Mouse (Mus musculus) CH12.LX (cell line): ENCODE data around the gene Myo1g. TPM values are rescaled to one million over a fixed set of nuclear protein-coding genes. Genes with fewer than 3 reads are reported as not detected.

ENCODE experiments used
- DNase-seq: peaks from one replicate; pipeline ENCODE4 v3.0.0-alpha.2; 2013; ENCODE audit errors: extremely low read depth
- H3K27ac ChIP-seq: 2 replicates; pipeline ENCODE4 v1.5.1; 2012; ENCODE audit warnings: low read depth, mild to moderate bottlenecking, control low read depth, moderate library complexity; ENCODE audit not compliant: insufficient read depth
- H3K27me3 ChIP-seq: replicated peaks from 2 replicates; pipeline ENCODE3; 2012; ENCODE audit warnings: inconsistent platforms
- H3K36me3 ChIP-seq, 2 experiments: replicated peaks in 1 of 2; 2 replicates each; pipeline versions ENCODE3 to v1.6.1; 2012; ENCODE audit warnings: inconsistent platforms in 1 of 2, low read length in 1 of 2, mild to moderate bottlenecking in 1 of 2, mixed read lengths in 1 of 2, moderate library complexity in 1 of 2; ENCODE audit not compliant: control insufficient read depth in 1 of 2, insufficient read depth in 1 of 2
- H3K4me1 ChIP-seq, 2 experiments: 2 replicates each; pipeline ENCODE4 v1.6.1; 2012; ENCODE audit warnings: inconsistent platforms in 1 of 2, moderate library complexity in 1 of 2; ENCODE audit not compliant: insufficient read depth in 2 of 2, control insufficient read depth in 1 of 2
- H3K4me2 ChIP-seq: 2 replicates; pipeline ENCODE4 v1.6.1; 2012; ENCODE audit warnings: low read depth, mild to moderate bottlenecking, control low read depth; ENCODE audit not compliant: poor library complexity, insufficient read depth, severe bottlenecking
- H3K4me3 ChIP-seq, 3 experiments: fragments of 150-350 bp in 1 of 3; sonication (generic) in 1 of 3; replicated peaks in 1 of 3; 2 replicates each; pipeline versions ENCODE3 to v1.5.1; 2011 to 2012; ENCODE audit warnings: low read depth in 2 of 3, low read length in 2 of 3, mild to moderate bottlenecking in 2 of 3, moderate library complexity in 2 of 3, control low read depth in 1 of 3, improper control_type of control experiment in 1 of 3, inconsistent platforms in 1 of 3, mixed read lengths in 1 of 3; ENCODE audit not compliant: poor library complexity in 1 of 3
- H3K79me2 ChIP-seq: replicated peaks from 2 replicates; pipeline ENCODE4 v1.6.1; 2012; ENCODE audit warnings: mild to moderate bottlenecking, moderate library complexity; ENCODE audit not compliant: control insufficient read depth, poor library complexity, insufficient read depth, severe bottlenecking; ENCODE audit errors: extremely low read depth
- H3K9ac ChIP-seq: 2 replicates; pipeline ENCODE4 v1.6.1; 2012; ENCODE audit warnings: low read depth, mild to moderate bottlenecking, control low read depth, moderate library complexity; ENCODE audit not compliant: insufficient read depth
- H3K9me3 ChIP-seq: replicated peaks from 2 replicates; pipeline ENCODE3; 2012; ENCODE audit warnings: low read length, inconsistent platforms, mixed read lengths
- BHLHE40 ChIP-seq: IDR thresholded peaks from 2 replicates; pipeline ENCODE4 v1.6.1; 2011; ENCODE audit warnings: mild to moderate bottlenecking, low read depth, low read length, improper control_type of control experiment
- CHD1 ChIP-seq: IDR thresholded peaks from 2 replicates; pipeline ENCODE4 v1.6.1; 2012; ENCODE audit warnings: low read depth, low read length, improper control_type of control experiment, inconsistent platforms
- CHD2 ChIP-seq: IDR thresholded peaks from 2 replicates; pipeline ENCODE4 v1.6.1; 2011; ENCODE audit warnings: low read length, improper control_type of control experiment
- CTCF ChIP-seq, 2 experiments: IDR thresholded peaks in 1 of 2; conservative IDR thresholded peaks in 1 of 2; 2 replicates each; pipeline ENCODE4 v1.5.1; 2011 to 2012; ENCODE audit warnings: low read depth in 2 of 2, low read length in 2 of 2, improper control_type of control experiment in 1 of 2, inconsistent platforms in 1 of 2, mild to moderate bottlenecking in 1 of 2, moderate library complexity in 1 of 2
- E2F4 ChIP-seq: IDR thresholded peaks from 2 replicates; pipeline ENCODE4 v1.6.1; 2011; ENCODE audit warnings: low read depth, low read length, improper control_type of control experiment; ENCODE audit not compliant: insufficient replicate concordance
- ELF1 ChIP-seq: IDR thresholded peaks from 2 replicates; pipeline ENCODE4 v1.6.1; 2014; ENCODE audit warnings: low read depth, mild to moderate bottlenecking, inconsistent platforms, low read length, improper control_type of control experiment
- EP300 ChIP-seq: IDR thresholded peaks from 2 replicates; pipeline ENCODE4 v1.6.1; 2011; ENCODE audit warnings: low read length, improper control_type of control experiment
- ETS1 ChIP-seq: conservative IDR thresholded peaks from 2 replicates; pipeline ENCODE4 v1.6.1; 2012; ENCODE audit warnings: low read depth, mild to moderate bottlenecking, inconsistent platforms, low read length, improper control_type of control experiment, moderate library complexity
- KAT2A ChIP-seq: IDR thresholded peaks from 2 replicates; pipeline ENCODE4 v1.6.1; 2012; ENCODE audit warnings: low read length, improper control_type of control experiment, inconsistent platforms; ENCODE audit not compliant: insufficient replicate concordance
- MAFK ChIP-seq: IDR thresholded peaks from 2 replicates; pipeline ENCODE4 v1.6.1; 2011; ENCODE audit warnings: low read length, improper control_type of control experiment; ENCODE audit not compliant: insufficient replicate concordance
- MAX ChIP-seq: IDR thresholded peaks from 2 replicates; pipeline ENCODE4 v1.6.1; 2011; ENCODE audit warnings: low read length, improper control_type of control experiment
- NELFE ChIP-seq: IDR thresholded peaks from 2 replicates; pipeline ENCODE4 v1.6.1; 2011; ENCODE audit warnings: low read depth, low read length, improper control_type of control experiment
- POLR2AphosphoS2 ChIP-seq: IDR thresholded peaks from 2 replicates; pipeline ENCODE4 v1.6.1; 2011; ENCODE audit warnings: low read depth, low read length, improper control_type of control experiment
- RAD21 ChIP-seq: IDR thresholded peaks from 2 replicates; pipeline ENCODE4 v1.6.1; 2011; ENCODE audit warnings: low read depth, mild to moderate bottlenecking, low read length, improper control_type of control experiment, moderate library complexity
- SMC3 ChIP-seq: IDR thresholded peaks from 2 replicates; pipeline ENCODE4 v1.6.1; 2011; ENCODE audit warnings: low read depth, low read length, improper control_type of control experiment
- USF1 ChIP-seq: IDR thresholded peaks from 2 replicates; pipeline ENCODE4 v1.6.1; 2014; ENCODE audit warnings: low read depth, mild to moderate bottlenecking, inconsistent platforms, low read length, improper control_type of control experiment
- ZNF384 ChIP-seq: IDR thresholded peaks from 2 replicates; pipeline ENCODE4 v1.6.1; 2012; ENCODE audit warnings: low read depth, low read length, improper control_type of control experiment, inconsistent platforms
- dilution Hi-C: fragments of 300-500 bp; cut with MboI; formaldehyde crosslinking; loops from 2 replicates; pipeline ENCODE4 v1.14.3; 2020; ENCODE audit warnings: low sequenced_read_pairs; ENCODE audit not compliant: extremely low pct_unique_long_range_greater_than_20kb, extremely low pct_ligation_motif_present
- in situ Hi-C: fragments of 300-500 bp; cut with MboI; formaldehyde crosslinking; loops from 3 replicates; pipeline ENCODE4 v1.14.3; 2019; ENCODE audit warnings: low sequenced_read_pairs, low pct_ligation_motif_present, low pct_unique_long_range_greater_than_20kb, mixed read lengths
- polyA plus RNA-seq: library from polyadenylated mRNA; unstranded; fragments of >175 nt; gene quantifications from 2 replicates; pipeline ENCODE4 v1.2.1, GENCODE M21; 2012; ENCODE audit warnings: low read depth; ENCODE audit not compliant: insufficient read length
- total RNA-seq, 2 experiments: library from RNA; depleted of rRNA; stranded (reverse); fragments of 300-350 nt in 1 of 2; fragments of >200 nt in 1 of 2; gene quantifications; 2 replicates each; pipeline ENCODE4 v1.2.3; 2012 to 2014

The Myo1g gene
- total and polyA plus RNA-seq, 3 experiments: 268 to 335 (median 284) TPM

- TF ChIP-seq CHD1: peak; percentile 68; the same call in 1 of the 2 replicates
- no peak for TF ChIP-seq EP300
- TF ChIP-seq CHD2: peak; percentile 74
- no peak for TF ChIP-seq RAD21
- peak; percentile 23; the same call in 1 of the 2 replicates for TF ChIP-seq BHLHE40
- TF ChIP-seq NELFE: peak; percentile 94
- peak; percentile 96 for TF ChIP-seq ELF1
- peak; percentile 63 for TF ChIP-seq USF1
- TF ChIP-seq KAT2A: peak; percentile 64; the same call in 1 of the 2 replicates
- TF ChIP-seq MAFK: no peak
- peak; percentile 59; the same call in 1 of the 2 replicates for TF ChIP-seq ETS1
- no peak for TF ChIP-seq CTCF (conservative IDR thresholded peaks at IDR 0.05 in 1 of 2, IDR thresholded peaks at IDR 0.05 in 1 of 2; ENCODE audit: low read depth in 2 of 2, low read length in 2 of 2)
- no peak for TF ChIP-seq SMC3
- TF ChIP-seq MAX: peak; percentile 74
Measured at GRCm38 (mm10) chr11:6546205-6547013, 25.6 kb upstream of the Myo1g start, which contains the start of gene Ccm2 (continued).

GRCm38 (mm10) chr11:6545857-6546192 is 25.1 kb upstream of the Myo1g start:
- TF ChIP-seq ZNF384: peak; percentile 69
- TF ChIP-seq POLR2AphosphoS2: no peak
- TF ChIP-seq EP300: no peak
- TF ChIP-seq E2F4: no peak
- Histone ChIP-seq H3K27me3 (no peaks in the 10 kb centered on the region), H3K4me3 (peak overlapping the region; percentile 45 to 84 (median 66)), H3K36me3 (peaks cover 0 to 15% of the 10 kb centered on the region in 2 experiments), H3K9ac (peak overlapping the region; percentile 97), H3K4me1 (peaks cover 8 to 30% of the 10 kb centered on the region in 2 experiments), H3K9me3 (no peaks in the 10 kb centered on the region), H3K79me2 (peaks cover 35% of the 10 kb centered on the region), H3K27ac (peak overlapping the region; percentile 39), H3K4me2 (peak overlapping the region; percentile 86)
- DNase-seq: no peak
- in situ Hi-C loops: loop anchor here (5.0 kb wide), 1 partner anchor 36 kb away; no protein-coding TSS in a partner anchor
- dilution Hi-C loops: no loop called here
